Mouse (Mus musculus) MEL (cell line): Measurements from ENCODE around the gene Plekha7. TPM values are rescaled to one million over a fixed set of nuclear protein-coding genes. Genes with fewer than 3 reads are reported as not detected.

ENCODE experiments used
- DNase-seq: peaks from one replicate; pipeline ENCODE4 v3.0.0; 2011; ENCODE audit warnings: low read depth, low spot score
- H3K27ac ChIP-seq: 2 replicates; pipeline ENCODE4 v1.5.1; 2012; ENCODE audit warnings: low read depth, mild to moderate bottlenecking, control low read depth, low read length, moderate library complexity; ENCODE audit not compliant: control insufficient read depth
- H3K27me3 ChIP-seq, 2 experiments: fragments of 150-350 bp in 1 of 2; sonication (generic) in 1 of 2; 2 replicates each; pipeline ENCODE4 v1.6.1; 2012; ENCODE audit warnings: low read length in 2 of 2, mild to moderate bottlenecking in 2 of 2, improper control_type of control experiment in 1 of 2, moderate library complexity in 1 of 2; ENCODE audit not compliant: insufficient read depth in 2 of 2, control insufficient read depth in 1 of 2
- H3K36me3 ChIP-seq, 2 experiments: 2 replicates each; pipeline ENCODE4 v1.6.1; 2012 to 2014; ENCODE audit warnings: low read length in 2 of 2, improper control_type of control experiment in 1 of 2, inconsistent platforms in 1 of 2, mild to moderate bottlenecking in 1 of 2; ENCODE audit not compliant: insufficient read depth in 2 of 2, control insufficient read depth in 1 of 2
- H3K4me1 ChIP-seq, 2 experiments: fragments of 150-350 bp in 1 of 2; sonication (generic) in 1 of 2; 2 replicates each; pipeline ENCODE4 v1.6.1; 2012; ENCODE audit warnings: low read length in 2 of 2, improper control_type of control experiment in 1 of 2, mild to moderate bottlenecking in 1 of 2; ENCODE audit not compliant: insufficient read depth in 2 of 2, control insufficient read depth in 1 of 2
- H3K4me3 ChIP-seq, 2 experiments: fragments of 150-350 bp in 1 of 2; sonication (generic) in 1 of 2; 2 replicates each; pipeline ENCODE4 v1.5.1; 2012; ENCODE audit warnings: low read depth in 2 of 2, low read length in 2 of 2, mild to moderate bottlenecking in 2 of 2, moderate library complexity in 2 of 2, control low read depth in 1 of 2, improper control_type of control experiment in 1 of 2; ENCODE audit not compliant: control insufficient read depth in 1 of 2, insufficient read depth in 1 of 2
- H3K79me2 ChIP-seq: 2 replicates; pipeline ENCODE4 v1.6.1; 2012; ENCODE audit warnings: mild to moderate bottlenecking, low read length, moderate library complexity; ENCODE audit not compliant: control insufficient read depth, poor library complexity, insufficient read depth
- H3K9ac ChIP-seq: 2 replicates; pipeline ENCODE4 v1.6.1; 2012; ENCODE audit warnings: low read depth, mild to moderate bottlenecking, control low read depth, low read length, moderate library complexity; ENCODE audit not compliant: control insufficient read depth, poor library complexity, severe bottlenecking
- H3K9me3 ChIP-seq: fragments of 150-350 bp; sonication (generic); replicated peaks from 2 replicates; pipeline ENCODE4 v1.6.1; 2012; ENCODE audit warnings: mild to moderate bottlenecking, low read length, improper control_type of control experiment, moderate library complexity; ENCODE audit not compliant: insufficient read depth
- CHD1 ChIP-seq: IDR thresholded peaks from 2 replicates; pipeline ENCODE4 v1.6.1; 2012; ENCODE audit warnings: low read depth, mild to moderate bottlenecking, inconsistent platforms, low read length, improper control_type of control experiment
- CHD2 ChIP-seq: IDR thresholded peaks from 2 replicates; pipeline ENCODE4 v1.6.1; 2011; ENCODE audit warnings: low read length, improper control_type of control experiment
- HCFC1 ChIP-seq: IDR thresholded peaks from 2 replicates; pipeline ENCODE4 v1.6.1; 2012; ENCODE audit warnings: low read depth, mild to moderate bottlenecking, inconsistent platforms, low read length, improper control_type of control experiment, moderate library complexity
- JUND ChIP-seq: IDR thresholded peaks from 2 replicates; pipeline ENCODE4 v1.6.1; 2011; ENCODE audit warnings: low read depth, mild to moderate bottlenecking, improper control_type of control experiment, low read length
- MAX ChIP-seq: IDR thresholded peaks from 2 replicates; pipeline ENCODE4 v1.6.1; 2011; ENCODE audit warnings: low read length, improper control_type of control experiment
- MXI1 ChIP-seq: IDR thresholded peaks from 2 replicates; pipeline ENCODE4 v1.6.1; 2011; ENCODE audit warnings: mild to moderate bottlenecking, low read depth, low read length, improper control_type of control experiment
- MYC ChIP-seq: IDR thresholded peaks from 2 replicates; pipeline ENCODE4 v1.6.1; 2011; ENCODE audit warnings: low read depth, mild to moderate bottlenecking, low read length, improper control_type of control experiment, moderate library complexity
- NELFE ChIP-seq: IDR thresholded peaks from 2 replicates; pipeline ENCODE4 v1.6.1; 2011; ENCODE audit warnings: low read depth, low read length, improper control_type of control experiment
- POLR2A ChIP-seq, 2 experiments: IDR thresholded peaks; 2 replicates each; pipeline ENCODE4 v1.6.1; 2011 to 2012; ENCODE audit warnings: low read length in 2 of 2, mild to moderate bottlenecking in 2 of 2, control low read depth in 1 of 2, improper control_type of control experiment in 1 of 2, low read depth in 1 of 2, moderate library complexity in 1 of 2; ENCODE audit not compliant: control insufficient read depth in 1 of 2, insufficient read depth in 1 of 2, poor library complexity in 1 of 2
- RAD21 ChIP-seq: IDR thresholded peaks from 2 replicates; pipeline ENCODE4 v1.6.1; 2011; ENCODE audit warnings: mild to moderate bottlenecking, low read depth, low read length, improper control_type of control experiment
- SIN3A ChIP-seq: IDR thresholded peaks from 2 replicates; pipeline ENCODE4 v1.6.1; 2012; ENCODE audit warnings: low read length, improper control_type of control experiment, inconsistent platforms
- SMC3 ChIP-seq: IDR thresholded peaks from 2 replicates; pipeline ENCODE4 v1.6.1; 2011; ENCODE audit warnings: low read depth, low read length, improper control_type of control experiment
- TCF12 ChIP-seq: IDR thresholded peaks from 2 replicates; pipeline ENCODE4 v1.6.1; 2014; ENCODE audit warnings: low read depth, mild to moderate bottlenecking, inconsistent platforms, low read length, improper control_type of control experiment, moderate library complexity
- USF2 ChIP-seq, 2 experiments: IDR thresholded peaks; 2 replicates each; pipeline ENCODE4 v1.6.1; 2011 to 2012; ENCODE audit warnings: improper control_type of control experiment in 2 of 2, low read length in 2 of 2, borderline replicate concordance in 1 of 2, inconsistent platforms in 1 of 2, low read depth in 1 of 2, mild to moderate bottlenecking in 1 of 2; ENCODE audit not compliant: insufficient read depth in 1 of 2
- ZC3H11A ChIP-seq: IDR thresholded peaks from 2 replicates; pipeline ENCODE4 v1.6.1; 2012; ENCODE audit warnings: low read depth, mild to moderate bottlenecking, inconsistent platforms, low read length, improper control_type of control experiment
- ZKSCAN1 ChIP-seq: IDR thresholded peaks from 2 replicates; pipeline ENCODE4 v1.6.1; 2012; ENCODE audit warnings: low read depth, mild to moderate bottlenecking, inconsistent platforms, low read length, improper control_type of control experiment, moderate library complexity
- ZMIZ1 ChIP-seq: IDR thresholded peaks from 2 replicates; pipeline ENCODE4 v1.6.1; 2012; ENCODE audit warnings: low read depth, mild to moderate bottlenecking, inconsistent platforms, low read length, improper control_type of control experiment, moderate library complexity
- polyA plus RNA-seq, 2 experiments: library from polyadenylated mRNA; stranded (reverse) in 1 of 2; unstranded in 1 of 2; fragments of >175 nt in 1 of 2; fragments of >200 nt in 1 of 2; gene quantifications; 2 replicates each; pipeline versions ENCODE4 v1.2.1 to v1.2.4; 2012; ENCODE audit warnings: low replicate concordance in 2 of 2, low read depth in 1 of 2; ENCODE audit not compliant: insufficient read length in 2 of 2, insufficient read depth in 1 of 2, missing spikeins in 1 of 2
- total RNA-seq: library from RNA; depleted of rRNA; stranded (reverse); fragments of 300-350 nt; gene quantifications from 2 replicates; pipeline ENCODE4 v1.2.3, GENCODE M21; 2012

Gene Plekha7
- total and polyA plus RNA-seq, 3 experiments = 4.4 to 14.5 TPM; not detected in 1

DNA sequence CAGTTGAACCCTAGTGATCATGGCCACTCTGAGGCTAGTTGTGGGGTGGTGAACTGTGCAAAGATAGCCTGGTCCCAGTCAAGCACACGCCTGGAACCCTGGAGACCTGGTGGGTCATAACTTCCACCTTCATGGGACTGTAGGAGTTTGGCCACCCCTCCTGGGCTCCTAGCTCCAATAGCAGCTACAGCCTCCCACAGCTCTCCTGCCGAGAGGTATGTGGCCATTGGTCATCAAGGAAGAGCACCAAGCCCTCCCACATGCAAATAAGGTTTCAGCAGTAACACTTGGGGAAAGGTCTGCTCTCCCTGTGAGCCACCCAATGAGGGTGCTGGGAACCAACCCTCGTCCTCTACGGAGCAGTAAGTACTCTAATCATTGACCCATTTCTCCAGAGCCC, 55.7 kb downstream of the Plekha7 start:
- Histone ChIP-seq H3K9me3 (no peaks in the 10 kb centered on the region), H3K4me1 (peaks cover 2 to 7% of the 10 kb centered on the region in 2 experiments; a peak in 1 of 4 replicates)
- TF ChIP-seq SIN3A (no peak), SMC3 (no peak), CHD1 (no peak), MXI1 (no peak), HCFC1 (no peak), ZMIZ1 (no peak), NELFE (no peak), USF2 (IDR thresholded peaks at IDR 0.05; ENCODE audit: borderline replicate concordance in 1 of 2, insufficient read depth in 1 of 2, low read depth in 1 of 2, low read length in 2 of 2) (no peak), CHD2 (no peak), MYC (no peak), POLR2A (IDR thresholded peaks at IDR 0.05; ENCODE audit: control insufficient read depth in 1 of 2, insufficient read depth in 1 of 2, low read depth in 1 of 2, low read length in 2 of 2, poor library complexity in 1 of 2) (no peak), ZKSCAN1 (no peak)
- TF ChIP-seq, all 39 proteins: peak for 0
- H3K4me3 ChIP-seq = no peak overlapping the region
- H3K36me3 ChIP-seq = peaks cover 0 to 4% of the 10 kb centered on the region in 2 experiments; a peak in 1 of 4 replicates
- no peak for DNase-seq
- no peak overlapping the region for H3K27ac ChIP-seq
- H3K9ac ChIP-seq = no peak overlapping the region
- H3K27me3 ChIP-seq = no peaks in the 10 kb centered on the region
- no peaks in the 10 kb centered on the region for H3K79me2 ChIP-seq

DNA sequence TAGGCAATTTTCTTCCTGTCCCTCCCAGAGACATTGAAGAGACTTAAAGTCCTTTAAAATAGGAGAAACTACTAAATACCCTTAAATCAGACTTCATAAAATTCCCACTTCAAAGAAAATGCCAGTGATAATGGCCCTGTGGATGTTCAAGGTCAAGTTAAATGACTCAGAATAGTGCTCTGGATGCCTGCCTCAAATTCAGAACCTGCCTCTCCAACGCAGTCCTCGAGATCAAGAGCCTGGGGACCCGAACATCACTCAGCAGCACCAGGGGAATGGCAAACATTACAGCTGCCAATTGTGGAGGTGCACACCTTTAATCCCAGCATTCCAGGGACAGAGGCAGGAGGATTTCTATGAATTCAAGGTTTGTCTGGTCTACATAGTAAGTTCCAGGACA, 56.7 kb downstream of the Plekha7 start:
- no peaks in the 10 kb centered on the region for H3K79me2 ChIP-seq
- H3K4me1 ChIP-seq = peaks cover 2 to 7% of the 10 kb centered on the region in 2 experiments; a peak in 1 of 4 replicates
- no peak for DNase-seq
- no peak overlapping the region for H3K4me3 ChIP-seq
- TF ChIP-seq JUND (no peak), RAD21 (no peak), MAX (no peak), TCF12 (no peak), ZC3H11A (no peak), MXI1 (no peak)
- no peaks in the 10 kb centered on the region for H3K27me3 ChIP-seq
- H3K27ac ChIP-seq = no peak overlapping the region
- H3K9ac ChIP-seq = no peak overlapping the region
- H3K36me3 ChIP-seq = peaks cover 0 to 4% of the 10 kb centered on the region in 2 experiments; a peak in 1 of 4 replicates
- no peaks in the 10 kb centered on the region for H3K9me3 ChIP-seq
